Mouse (Mus musculus): Measurements from ENCODE around the gene Dcaf5. TPM values are rescaled to one million over a fixed set of nuclear protein-coding genes. Genes with fewer than 3 reads are reported as not detected.

Gene Dcaf5
- polyA plus RNA-seq, 1 experiment: 15.2 TPM

DNA sequence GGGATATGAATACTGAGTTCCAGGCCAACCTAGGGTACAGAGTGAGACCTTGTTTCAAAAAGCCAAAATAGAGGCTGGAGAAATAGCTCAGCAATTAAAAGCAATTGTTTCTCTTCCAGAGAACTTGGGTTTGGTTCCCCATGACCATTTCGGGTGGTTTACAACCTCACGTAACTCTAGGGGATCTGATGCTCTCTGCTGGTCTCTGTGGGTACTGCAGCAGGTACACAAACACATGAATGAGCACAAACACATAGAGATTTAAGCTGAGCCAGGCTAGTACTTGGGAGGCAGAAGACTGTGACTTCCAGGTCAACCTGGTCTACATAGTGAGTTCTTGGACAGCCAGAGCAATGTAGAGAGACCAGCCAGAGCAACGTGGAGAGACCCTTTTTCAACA lies 28.6 kb downstream of the Dcaf5 start:
- Histone ChIP-seq H3K27me3 (ENCODE audit: control insufficient read depth, insufficient read depth, low read length) (no peaks in the 10 kb centered on the region), H3K4me3 (ENCODE audit: low read depth, low read length) (no peak overlapping the region), H3K4me1 (ENCODE audit: control insufficient read depth, insufficient read depth, insufficient read length, low read length) (no peaks in the 10 kb centered on the region), H3K36me3 (ENCODE audit: control insufficient read depth, insufficient read depth, low read length) (peaks cover 15% of the 10 kb centered on the region), H3K27ac (ENCODE audit: insufficient read depth, low read depth, low read length) (no peak overlapping the region)
- 77% methylated on average over 3 of the region's 3 CpGs for WGBS
- TF ChIP-seq CTCF (IDR thresholded peaks at IDR 0.05; ENCODE audit: extremely low read depth, insufficient read length, insufficient replicate concordance, low read depth, low read length) (no peak; the same call in 1 of the 2 replicates), POLR2A (IDR thresholded peaks at IDR 0.05; ENCODE audit: low read depth, low read length) (no peak)

DNA sequence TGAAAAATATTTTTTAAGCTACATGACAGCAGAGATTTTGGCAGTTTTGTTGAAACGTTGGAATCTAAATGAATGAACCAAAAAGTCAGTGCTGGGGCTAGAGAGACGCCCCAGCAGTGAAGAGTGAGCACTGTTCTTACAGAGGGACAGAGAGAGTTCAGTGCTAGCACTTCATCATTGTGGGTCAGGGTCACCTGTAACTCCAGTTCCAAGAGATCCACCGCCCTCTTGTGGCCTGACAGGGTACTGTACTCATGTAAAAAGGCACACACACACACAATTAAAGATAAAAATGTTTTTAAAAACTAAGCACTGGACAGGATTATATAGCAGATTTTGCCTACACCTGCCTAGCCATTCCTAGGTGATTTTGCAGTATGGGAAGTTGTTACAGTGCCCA lies 29.8 kb downstream of the Dcaf5 start:
- Histone ChIP-seq H3K27ac (ENCODE audit: insufficient read depth, low read depth, low read length) (no peak overlapping the region), H3K4me1 (ENCODE audit: control insufficient read depth, insufficient read depth, insufficient read length, low read length) (no peaks in the 10 kb centered on the region), H3K4me3 (ENCODE audit: low read depth, low read length) (no peak overlapping the region), H3K27me3 (ENCODE audit: control insufficient read depth, insufficient read depth, low read length) (no peaks in the 10 kb centered on the region), H3K36me3 (ENCODE audit: control insufficient read depth, insufficient read depth, low read length) (peaks cover 18% of the 10 kb centered on the region)
- WGBS: 50% methylated on average over 3 of the region's 3 CpGs
- peak; percentile 58; the same call in 1 of the 2 replicates for TF ChIP-seq CTCF (IDR thresholded peaks at IDR 0.05; ENCODE audit: extremely low read depth, insufficient read length, insufficient replicate concordance, low read depth, low read length)
- TF ChIP-seq POLR2A (IDR thresholded peaks at IDR 0.05; ENCODE audit: low read depth, low read length): no peak

DNA sequence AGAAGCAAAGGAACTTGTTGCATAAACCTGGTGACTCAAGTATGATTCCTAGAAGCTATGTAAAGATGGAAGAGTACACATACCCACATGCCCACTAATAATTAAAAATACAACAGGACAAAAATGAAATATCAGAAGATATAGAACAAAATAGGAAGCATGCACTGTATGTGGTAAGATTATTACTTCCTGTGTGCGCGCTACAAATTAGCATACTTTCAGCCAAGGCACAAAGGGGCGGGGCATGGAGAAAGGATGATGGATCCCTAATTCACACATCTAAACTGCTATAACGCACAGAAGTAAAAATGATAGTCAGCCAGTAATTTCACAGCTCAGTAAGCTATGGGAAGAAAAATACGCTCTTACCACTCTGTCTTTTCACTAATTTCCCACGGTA lies 32.3 kb downstream of the Dcaf5 start:
- H3K4me1 ChIP-seq (ENCODE audit: control insufficient read depth, insufficient read depth, insufficient read length, low read length): no peaks in the 10 kb centered on the region
- no peak overlapping the region for H3K27ac ChIP-seq (ENCODE audit: insufficient read depth, low read depth, low read length)
- H3K27me3 ChIP-seq (ENCODE audit: control insufficient read depth, insufficient read depth, low read length): no peaks in the 10 kb centered on the region
- WGBS: 93% methylated on average over 6 of the region's 6 CpGs
- no peak overlapping the region for H3K4me3 ChIP-seq (ENCODE audit: low read depth, low read length)
- TF ChIP-seq CTCF (IDR thresholded peaks at IDR 0.05; ENCODE audit: extremely low read depth, insufficient read length, insufficient replicate concordance, low read depth, low read length) (no peak), POLR2A (IDR thresholded peaks at IDR 0.05; ENCODE audit: low read depth, low read length) (no peak)
- peaks cover 22% of the 10 kb centered on the region for H3K36me3 ChIP-seq (ENCODE audit: control insufficient read depth, insufficient read depth, low read length)

DNA sequence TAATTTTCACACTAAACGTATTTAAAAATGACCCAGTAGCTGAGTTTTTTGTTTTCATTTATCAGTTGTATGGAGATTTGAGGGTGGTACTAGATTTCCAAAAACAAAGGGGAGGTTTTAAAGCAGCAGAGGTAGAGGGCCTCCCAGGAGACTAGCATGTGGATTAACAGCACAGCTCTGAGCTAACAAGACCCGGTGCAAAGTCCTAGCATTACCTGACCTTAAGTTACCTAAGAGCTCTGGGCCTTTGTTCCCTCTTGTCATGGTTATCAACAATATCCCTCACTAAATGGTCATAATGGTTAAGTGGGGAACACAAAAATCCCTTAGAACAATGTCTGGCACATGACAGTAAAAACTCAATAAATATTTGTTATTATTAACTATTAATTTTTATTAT lies 37.3 kb downstream of the Dcaf5 start:
- H3K27ac ChIP-seq (ENCODE audit: insufficient read depth, low read depth, low read length): no peak overlapping the region
- WGBS: 73% methylated on average over 2 of the region's 2 CpGs
- H3K36me3 ChIP-seq (ENCODE audit: control insufficient read depth, insufficient read depth, low read length): peaks cover 52% of the 10 kb centered on the region
- TF ChIP-seq POLR2A (IDR thresholded peaks at IDR 0.05; ENCODE audit: low read depth, low read length) (no peak), CTCF (IDR thresholded peaks at IDR 0.05; ENCODE audit: extremely low read depth, insufficient read length, insufficient replicate concordance, low read depth, low read length) (no peak)
- no peaks in the 10 kb centered on the region for H3K27me3 ChIP-seq (ENCODE audit: control insufficient read depth, insufficient read depth, low read length)
- H3K4me1 ChIP-seq (ENCODE audit: control insufficient read depth, insufficient read depth, insufficient read length, low read length): no peaks in the 10 kb centered on the region
- H3K4me3 ChIP-seq (ENCODE audit: low read depth, low read length): no peak overlapping the region

DNA sequence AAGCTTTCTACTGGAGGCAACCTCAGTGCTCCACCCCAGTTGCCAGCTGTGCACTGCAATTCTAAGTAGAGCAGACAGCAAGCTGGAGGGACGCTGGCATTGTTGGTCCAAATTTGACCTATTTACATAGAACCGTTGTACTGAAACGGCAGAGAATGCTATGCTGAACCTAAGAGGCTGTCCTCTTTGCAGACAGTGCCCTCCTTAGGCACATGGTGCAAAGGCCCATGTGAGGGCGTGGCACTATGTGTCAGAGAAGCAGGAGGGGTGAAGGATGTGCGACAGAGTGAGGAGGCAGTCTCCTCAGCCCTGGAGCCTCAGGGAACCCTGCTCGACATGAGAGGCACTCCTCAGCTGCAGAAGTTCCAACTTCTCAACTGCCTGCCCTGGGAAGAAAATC lies 40.0 kb downstream of the Dcaf5 start:
- peaks cover 50% of the 10 kb centered on the region for H3K36me3 ChIP-seq (ENCODE audit: control insufficient read depth, insufficient read depth, low read length)
- WGBS: 60% methylated on average over 6 of the region's 6 CpGs
- H3K4me1 ChIP-seq (ENCODE audit: control insufficient read depth, insufficient read depth, insufficient read length, low read length): no peaks in the 10 kb centered on the region
- no peak overlapping the region for H3K27ac ChIP-seq (ENCODE audit: insufficient read depth, low read depth, low read length)
- no peak overlapping the region for H3K4me3 ChIP-seq (ENCODE audit: low read depth, low read length)
- TF ChIP-seq CTCF (IDR thresholded peaks at IDR 0.05; ENCODE audit: extremely low read depth, insufficient read length, insufficient replicate concordance, low read depth, low read length) (no peak), POLR2A (IDR thresholded peaks at IDR 0.05; ENCODE audit: low read depth, low read length) (no peak)
- H3K27me3 ChIP-seq (ENCODE audit: control insufficient read depth, insufficient read depth, low read length): no peaks in the 10 kb centered on the region

DNA sequence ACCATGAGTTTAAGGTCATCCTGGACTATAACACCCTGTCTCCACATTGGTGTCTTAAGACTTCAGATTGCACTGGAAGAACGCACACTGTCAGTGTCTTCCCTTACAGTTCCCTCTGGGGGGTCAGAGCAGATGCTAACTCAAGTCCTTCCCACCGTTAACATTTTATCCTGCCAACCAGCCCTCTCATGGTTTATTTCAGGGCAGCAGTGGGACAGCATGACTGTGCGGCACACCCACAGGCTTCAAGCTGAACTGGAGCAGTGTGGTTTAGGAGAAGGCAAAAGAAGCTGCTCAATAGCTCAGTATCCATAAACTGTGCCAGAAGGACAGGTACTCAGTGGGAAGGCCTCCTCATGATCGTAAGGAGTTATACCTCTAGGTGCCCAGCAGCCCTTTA lies 41.1 kb downstream of the Dcaf5 start:
- peaks cover 50% of the 10 kb centered on the region for H3K36me3 ChIP-seq (ENCODE audit: control insufficient read depth, insufficient read depth, low read length)
- WGBS: 96% methylated on average over 4 of the region's 4 CpGs

DNA sequence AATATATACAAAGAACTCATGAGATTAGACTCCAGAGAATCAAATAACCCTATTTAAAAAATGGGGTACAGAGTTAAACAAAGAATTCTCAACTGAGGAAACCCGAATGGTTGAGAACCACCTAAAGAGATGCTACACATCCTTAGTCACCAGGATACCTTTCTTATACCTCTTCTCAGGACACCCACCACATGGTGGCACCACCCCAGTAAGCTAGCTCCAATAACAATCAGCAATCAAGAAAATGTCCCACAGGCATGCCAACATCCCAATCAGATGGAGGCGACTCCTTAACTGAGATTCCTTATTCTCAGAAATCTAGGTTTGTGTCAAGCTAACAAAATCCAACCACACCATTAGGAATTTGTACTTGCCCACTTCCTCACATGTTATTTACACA lies 42.4 kb downstream of the Dcaf5 start:
- 98% methylated on average over 2 of the region's 2 CpGs for WGBS
- H3K4me1 ChIP-seq (ENCODE audit: control insufficient read depth, insufficient read depth, insufficient read length, low read length): no peaks in the 10 kb centered on the region
- H3K36me3 ChIP-seq (ENCODE audit: control insufficient read depth, insufficient read depth, low read length): peaks cover 54% of the 10 kb centered on the region
- no peaks in the 10 kb centered on the region for H3K27me3 ChIP-seq (ENCODE audit: control insufficient read depth, insufficient read depth, low read length)
- no peak overlapping the region for H3K27ac ChIP-seq (ENCODE audit: insufficient read depth, low read depth, low read length)
- no peak overlapping the region for H3K4me3 ChIP-seq (ENCODE audit: low read depth, low read length)
- TF ChIP-seq CTCF (IDR thresholded peaks at IDR 0.05; ENCODE audit: extremely low read depth, insufficient read length, insufficient replicate concordance, low read depth, low read length) (no peak), POLR2A (IDR thresholded peaks at IDR 0.05; ENCODE audit: low read depth, low read length) (no peak)

More for the DNA sequence above, 41.1 kb downstream of the Dcaf5 start:
- no peak overlapping the region for H3K4me3 ChIP-seq (ENCODE audit: low read depth, low read length)
- no peak for TF ChIP-seq CTCF (IDR thresholded peaks at IDR 0.05; ENCODE audit: extremely low read depth, insufficient read length, insufficient replicate concordance, low read depth, low read length)
- no peak for TF ChIP-seq POLR2A (IDR thresholded peaks at IDR 0.05; ENCODE audit: low read depth, low read length)
- no peak overlapping the region for H3K27ac ChIP-seq (ENCODE audit: insufficient read depth, low read depth, low read length)
- no peaks in the 10 kb centered on the region for H3K4me1 ChIP-seq (ENCODE audit: control insufficient read depth, insufficient read depth, insufficient read length, low read length)
- no peaks in the 10 kb centered on the region for H3K27me3 ChIP-seq (ENCODE audit: control insufficient read depth, insufficient read depth, low read length)

DNA sequence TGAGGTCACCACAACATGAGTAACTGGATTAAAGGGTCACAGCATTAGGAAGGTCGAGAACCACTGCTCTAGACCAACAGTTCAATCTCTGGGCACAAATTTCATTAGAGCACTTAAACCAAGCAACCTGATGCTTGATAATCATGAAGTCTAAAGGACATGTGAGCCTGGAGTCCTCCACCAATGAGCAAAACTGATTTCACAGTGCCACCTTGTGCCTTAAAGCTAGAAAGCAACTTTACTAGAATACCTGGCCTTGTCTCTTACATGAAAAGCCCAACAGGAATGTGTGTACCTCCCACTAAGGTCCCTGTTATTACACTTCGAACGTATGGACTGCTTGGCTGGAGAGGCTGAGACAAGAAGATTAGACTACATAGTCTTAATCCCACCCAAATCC lies 47.0 kb downstream of the Dcaf5 start:
- no peaks in the 10 kb centered on the region for H3K27me3 ChIP-seq (ENCODE audit: control insufficient read depth, insufficient read depth, low read length)
- no peak overlapping the region for H3K27ac ChIP-seq (ENCODE audit: insufficient read depth, low read depth, low read length)
- H3K4me1 ChIP-seq (ENCODE audit: control insufficient read depth, insufficient read depth, insufficient read length, low read length): no peaks in the 10 kb centered on the region
- TF ChIP-seq CTCF (IDR thresholded peaks at IDR 0.05; ENCODE audit: extremely low read depth, insufficient read length, insufficient replicate concordance, low read depth, low read length) (no peak), POLR2A (IDR thresholded peaks at IDR 0.05; ENCODE audit: low read depth, low read length) (no peak)
- H3K36me3 ChIP-seq (ENCODE audit: control insufficient read depth, insufficient read depth, low read length): peaks cover 29% of the 10 kb centered on the region
- WGBS: 54% methylated on average over 3 of the region's 3 CpGs
- H3K4me3 ChIP-seq (ENCODE audit: low read depth, low read length): no peak overlapping the region
